Mouse (Mus musculus) mature B cell (primary cell): ENCODE measurements around the gene 1700061G19Rik.
"Not testable (repeated sequence)": the region's sequence is repeated elsewhere in the genome, so short reads cannot be mapped to it uniquely, and the experiment has no call there.

ENCODE experiments used
- in situ Hi-C: fragments of 300-500 bp; cut with MboI; formaldehyde crosslinking; loops from 2 replicates; pipeline ENCODE4 v1.14.3; 2019

Gene 1700061G19Rik

DNA sequence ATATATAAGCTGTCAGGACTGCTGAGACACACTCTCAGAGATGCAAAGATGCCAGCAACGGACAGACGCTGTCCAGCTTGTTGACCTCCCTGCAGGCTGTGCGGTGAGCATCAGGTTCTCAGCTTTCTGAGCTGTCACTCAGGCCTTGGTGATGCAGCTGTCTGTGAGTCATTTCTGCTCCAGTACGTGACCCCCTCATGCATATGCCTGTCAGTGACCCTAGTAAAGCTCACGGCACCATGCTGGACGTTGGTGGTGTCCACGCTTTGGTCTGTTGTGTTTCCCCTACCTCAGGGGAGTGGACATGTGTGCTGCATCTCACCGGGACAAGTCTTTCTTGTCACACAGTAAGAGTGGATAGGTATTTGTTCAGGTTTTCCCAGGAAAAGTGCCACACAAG is 3.5 kb upstream of the 1700061G19Rik start:
- in situ Hi-C loops = no loop called here

DNA sequence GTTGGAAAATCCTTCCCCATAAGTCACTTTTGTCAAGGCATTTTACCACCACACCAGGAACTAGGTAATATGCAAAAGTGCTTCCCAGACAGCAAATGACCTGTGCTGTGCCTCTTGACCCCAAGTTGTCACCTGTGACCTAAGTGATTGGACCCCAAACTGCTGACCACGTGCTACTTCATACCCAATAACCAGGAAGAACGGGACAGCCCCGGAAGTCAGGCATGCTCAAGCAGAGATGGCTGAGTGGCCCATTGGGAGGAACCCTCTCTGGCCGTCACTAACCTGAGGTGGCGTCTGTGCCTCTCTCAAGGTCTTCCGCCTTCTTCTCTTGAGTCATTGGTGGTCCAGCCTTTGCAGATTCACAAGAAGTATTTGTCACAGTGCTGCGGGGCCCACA is 2.8 kb upstream of the 1700061G19Rik start:
- in situ Hi-C loops = no loop called here

DNA sequence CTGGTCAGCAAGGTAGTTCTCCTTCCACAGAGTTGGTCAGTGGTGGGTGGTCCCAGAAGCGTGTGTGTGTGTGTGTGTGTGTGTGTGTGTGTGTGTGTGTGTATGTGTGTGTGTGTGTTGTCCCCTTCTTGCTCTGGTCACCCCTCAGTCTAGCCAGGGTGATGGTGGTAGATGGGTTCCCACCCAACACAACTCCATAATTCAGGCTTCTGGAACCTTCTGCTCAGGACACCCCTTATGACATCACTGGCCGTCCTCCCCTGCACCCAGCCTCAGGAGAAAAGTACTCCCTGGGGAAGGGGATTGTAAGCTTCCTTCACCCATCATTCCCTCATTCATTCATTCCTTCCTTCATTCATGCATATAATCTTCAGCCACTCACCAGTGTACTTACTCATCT is 1.0 kb upstream of the 1700061G19Rik start, which contains the start of gene Acsbg2:
Gene Acsbg2 (minus strand): TSS at position 211 of the 400 bp plus-strand sequence.
- in situ Hi-C loops = no loop called here

DNA sequence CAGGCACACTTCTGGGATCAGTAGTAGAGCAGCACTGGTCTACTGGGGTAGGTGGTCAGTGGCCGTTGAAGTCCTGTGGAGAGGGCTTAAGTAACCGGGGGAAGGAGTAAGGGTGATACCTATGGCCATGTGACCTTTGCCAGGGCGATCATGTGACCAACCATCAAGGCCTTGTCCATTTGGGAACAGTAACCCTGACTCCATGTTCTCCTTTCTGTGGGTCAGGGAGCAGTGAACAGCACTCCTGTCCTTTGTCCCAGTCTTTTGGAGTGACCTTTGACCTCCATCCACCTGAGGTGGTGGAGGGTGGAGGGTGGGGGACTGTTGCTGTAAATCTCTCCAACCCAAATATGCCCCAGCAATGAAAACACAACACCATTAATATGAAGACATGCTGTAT is 1.2 kb downstream of the 1700061G19Rik start:
- in situ Hi-C loops = no loop called here

DNA sequence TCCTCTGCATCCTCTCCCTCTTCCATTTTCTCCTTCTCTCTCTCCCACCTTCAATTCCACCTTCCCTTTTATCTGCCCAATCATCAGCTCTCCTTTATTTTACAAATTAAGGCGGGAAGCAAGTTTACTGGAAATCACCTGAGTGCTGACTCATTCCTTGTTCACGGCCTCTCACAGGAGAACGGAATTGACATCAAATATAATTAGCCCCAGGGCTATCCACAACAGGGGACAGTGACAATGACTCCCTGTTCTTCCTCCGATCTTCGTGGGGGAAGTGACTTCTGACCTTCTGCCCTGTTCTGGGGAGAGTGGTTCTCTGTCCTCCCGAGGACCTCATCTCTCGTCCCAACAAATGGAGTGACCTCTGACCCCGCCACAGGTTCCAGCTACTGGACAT is 1.7 kb downstream of the 1700061G19Rik start:
- in situ Hi-C loops = no loop called here

DNA sequence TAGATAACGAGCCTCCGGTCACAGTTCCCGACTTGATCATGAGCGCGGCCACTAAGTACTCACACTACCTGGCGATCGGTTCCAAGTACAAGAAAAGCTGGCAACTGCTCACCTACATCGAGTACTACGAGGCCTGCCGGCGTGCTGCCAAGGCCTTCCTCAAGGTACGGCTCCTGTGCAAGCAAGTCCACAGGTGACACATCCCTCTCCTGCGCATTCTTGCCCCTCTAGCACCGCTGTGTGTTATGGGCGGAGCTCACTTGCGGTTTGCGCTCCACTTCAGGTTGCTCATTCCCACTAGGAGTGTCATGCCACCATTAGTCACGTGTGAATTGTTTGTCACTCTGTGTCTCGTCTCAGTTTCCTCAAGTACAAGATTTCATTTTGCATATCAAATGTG is 2.1 kb downstream of the 1700061G19Rik start:
- in situ Hi-C loops = no loop called here

DNA sequence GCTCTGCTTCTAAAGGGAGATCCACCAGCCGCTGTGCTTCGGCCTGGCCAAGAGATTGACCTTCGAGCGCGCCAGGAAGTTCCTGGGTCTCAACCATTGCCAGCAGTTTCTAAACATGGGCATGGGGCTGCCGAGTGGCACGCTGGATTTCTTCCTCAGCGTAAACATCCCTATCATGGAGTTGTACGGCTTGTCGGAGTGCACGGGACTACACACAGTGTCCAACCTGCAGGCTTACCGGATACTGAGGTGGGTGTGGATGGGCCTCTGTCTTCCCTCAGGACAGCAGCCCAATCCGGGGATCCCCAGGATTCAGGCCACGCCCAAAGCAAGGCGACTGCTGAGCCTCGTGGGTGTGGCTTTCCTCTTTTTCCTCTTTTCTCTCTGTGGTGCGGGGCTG is 8.3 kb downstream of the 1700061G19Rik start:
- in situ Hi-C loops = no loop called here

DNA sequence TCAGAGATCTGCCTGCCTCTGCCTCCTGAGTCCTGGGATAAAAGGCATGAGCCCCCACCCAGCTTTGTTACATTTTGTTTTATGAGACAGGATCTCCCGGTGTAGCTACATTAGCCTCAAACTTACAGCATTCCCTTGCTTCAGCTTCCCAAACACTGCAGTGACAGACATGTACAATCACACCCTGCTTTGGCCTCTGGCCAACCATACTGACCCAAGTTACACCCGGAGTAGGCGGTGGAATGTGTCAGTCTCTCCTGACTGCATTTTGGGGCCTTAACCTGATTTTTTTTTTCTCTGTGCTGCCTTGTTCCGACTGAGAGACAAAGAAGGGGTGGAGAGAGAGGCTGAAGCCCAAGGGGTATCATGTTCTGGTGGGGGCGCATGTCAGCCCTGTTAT is 9.1 kb downstream of the 1700061G19Rik start:
- in situ Hi-C loops = no loop called here

DNA sequence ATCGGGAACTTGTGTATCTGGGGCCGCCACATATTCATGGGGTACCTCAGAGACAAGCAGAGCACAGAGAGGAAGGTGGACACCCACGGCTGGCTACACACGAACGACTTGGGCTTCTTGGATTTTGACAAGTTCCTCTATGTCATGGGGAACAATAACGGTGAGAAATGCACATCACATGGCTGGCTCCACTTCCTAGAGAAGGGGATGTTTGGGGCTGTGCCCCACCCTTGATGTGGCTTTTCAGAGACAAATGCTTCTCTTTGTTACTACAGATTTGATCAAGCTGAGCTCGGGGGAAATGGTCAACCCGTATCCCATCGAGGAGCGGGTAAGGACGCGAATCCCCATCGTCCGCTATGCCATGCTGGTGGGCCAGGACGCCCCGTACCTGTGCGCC is 9.5 kb downstream of the 1700061G19Rik start:
- in situ Hi-C loops = no loop called here

DNA sequence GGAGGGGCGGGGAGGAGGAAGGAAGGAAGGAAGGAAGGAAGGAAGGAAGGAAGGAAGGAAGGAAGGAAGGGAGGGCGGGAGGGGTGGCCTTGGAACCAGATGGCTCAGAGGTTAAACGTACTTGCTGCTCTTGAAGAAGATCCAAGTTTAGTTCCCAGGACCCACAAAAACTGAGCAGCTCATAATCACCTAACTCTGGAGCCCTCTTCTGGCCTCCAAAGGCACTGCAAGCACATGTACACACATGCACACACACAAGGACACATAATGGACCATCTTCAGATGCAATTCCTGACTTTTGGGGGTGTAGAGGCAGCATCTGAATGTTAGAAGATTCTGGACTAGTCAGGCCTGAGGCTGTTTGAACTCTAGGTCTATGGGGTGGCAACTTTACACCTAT is 12.8 kb downstream of the 1700061G19Rik start:
- in situ Hi-C loops = no loop called here

DNA sequence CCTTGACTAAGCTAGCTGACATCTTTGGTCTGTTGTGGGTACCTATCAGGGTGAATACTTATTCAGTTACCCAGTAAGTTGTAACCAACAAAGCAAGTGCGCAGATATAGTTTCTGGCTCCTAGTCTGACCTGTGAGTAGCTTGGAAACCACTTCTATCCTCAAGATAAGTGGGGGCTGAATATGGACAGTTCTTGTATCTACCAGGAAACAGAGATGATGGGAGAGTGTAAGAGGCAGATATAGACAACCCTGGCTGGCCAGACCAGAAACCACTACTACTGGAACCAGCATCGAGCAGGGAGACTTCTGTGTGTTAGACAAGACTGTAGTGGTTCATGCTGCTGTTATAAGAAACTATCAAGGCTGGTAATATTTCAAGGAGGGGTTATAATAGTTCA is 14.7 kb downstream of the 1700061G19Rik start:
- in situ Hi-C loops = no loop called here

DNA sequence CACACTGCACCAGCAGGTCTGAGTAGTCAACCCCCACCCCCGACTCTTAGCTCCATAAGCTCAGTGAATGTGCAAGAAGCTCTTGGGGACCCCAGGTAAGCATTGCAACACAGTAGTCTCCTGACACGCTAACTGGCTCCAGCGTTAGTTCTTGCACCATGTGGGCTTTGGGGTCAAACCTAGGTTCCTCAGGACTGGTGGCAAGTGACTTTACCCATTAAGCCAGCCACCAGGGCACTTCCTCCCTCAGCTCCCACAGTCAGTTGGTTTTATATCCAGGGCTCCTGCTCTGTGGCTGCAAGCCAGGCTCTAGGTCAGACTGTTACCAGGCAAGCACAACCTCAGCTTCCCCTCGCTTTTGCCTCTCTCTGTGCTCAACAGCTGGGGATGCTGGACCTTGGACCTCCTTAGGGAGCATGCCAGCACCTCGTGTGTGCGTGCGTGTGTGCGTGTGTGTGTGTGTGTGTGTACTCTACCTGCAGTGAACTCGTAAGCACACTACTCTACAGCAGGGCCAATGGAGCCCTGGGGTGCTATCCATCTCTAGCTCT is 20.2 kb downstream of the 1700061G19Rik start:
- in situ Hi-C loops = no loop called here

DNA sequence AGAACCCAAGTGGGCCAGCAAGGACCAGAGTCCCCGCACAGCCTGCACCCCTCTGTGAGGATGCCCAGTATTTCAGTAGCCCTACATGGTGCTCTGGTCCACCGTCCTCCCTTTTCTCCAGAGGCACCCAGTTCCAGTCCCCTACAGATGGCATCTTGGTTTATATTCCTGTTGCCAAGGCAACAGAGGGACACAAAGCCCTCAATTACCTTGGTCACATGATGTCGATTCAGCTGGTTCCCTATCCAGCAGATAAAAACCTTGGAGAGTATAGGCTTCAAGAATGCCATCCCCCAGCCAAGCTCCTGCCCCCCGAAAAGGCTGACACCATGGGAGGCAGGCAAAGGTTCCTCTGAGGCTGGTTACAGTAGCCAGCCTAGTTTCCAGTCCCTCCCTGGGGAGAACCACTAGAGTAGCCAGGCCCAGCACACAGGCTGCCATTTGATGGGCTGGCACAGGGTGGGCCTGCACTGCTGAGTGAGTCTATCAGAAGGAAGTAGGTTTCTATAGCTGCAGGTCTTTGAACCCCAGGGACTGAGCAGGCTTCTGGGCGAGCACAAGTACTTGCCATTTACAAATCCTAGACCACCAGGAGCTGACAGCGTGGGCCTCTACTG is 21.3 kb downstream of the 1700061G19Rik start:
- in situ Hi-C loops = no loop called here

DNA sequence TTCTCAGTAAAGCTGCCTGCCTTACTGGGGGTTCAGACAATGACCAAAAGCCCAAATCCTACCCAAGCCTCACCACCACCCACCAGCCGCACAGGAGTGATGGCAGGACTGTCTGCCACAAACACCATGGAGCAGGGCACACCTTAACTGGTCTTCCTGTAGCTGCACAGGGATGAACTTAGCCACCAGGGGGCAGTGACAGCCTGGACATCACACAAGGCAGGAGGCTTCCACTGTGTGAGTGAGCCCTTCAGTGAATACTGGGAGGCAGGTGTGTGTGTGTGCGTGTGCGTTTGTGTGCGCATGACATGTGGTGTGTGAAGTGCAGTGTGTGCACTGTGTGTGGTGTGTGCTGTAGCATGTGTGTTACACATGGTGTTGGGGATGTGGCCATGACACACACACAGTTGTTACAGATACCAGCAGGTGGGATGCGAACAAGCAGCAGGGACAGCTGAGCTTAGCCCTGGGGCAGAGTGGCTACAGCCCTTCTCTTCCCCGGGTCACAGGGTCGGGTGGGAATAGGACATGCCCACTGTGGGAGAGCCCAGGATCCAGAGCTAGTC is 22.4 kb downstream of the 1700061G19Rik start:
- in situ Hi-C loops = no loop called here

DNA sequence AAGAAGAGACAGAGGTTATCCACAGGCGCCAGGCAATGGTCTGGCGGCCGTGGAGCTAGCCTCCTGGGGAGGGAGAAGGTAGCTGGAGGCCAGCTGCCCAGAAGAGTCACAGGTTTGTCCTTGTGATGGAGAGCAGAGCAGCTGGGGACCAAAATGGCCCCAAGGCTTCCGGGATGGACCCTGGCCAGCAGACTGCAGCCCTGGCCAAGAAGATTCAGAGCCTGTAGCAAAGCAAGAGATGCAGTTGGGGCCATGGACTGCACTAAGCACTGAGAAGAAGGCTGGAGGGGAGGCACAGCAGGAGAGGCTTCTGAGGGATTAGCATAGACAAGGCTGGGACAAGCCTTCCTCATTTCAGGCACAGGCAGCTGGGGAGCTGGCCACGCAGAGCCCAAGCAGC is 27.4 kb downstream of the 1700061G19Rik start:
- in situ Hi-C loops = no loop called here

DNA sequence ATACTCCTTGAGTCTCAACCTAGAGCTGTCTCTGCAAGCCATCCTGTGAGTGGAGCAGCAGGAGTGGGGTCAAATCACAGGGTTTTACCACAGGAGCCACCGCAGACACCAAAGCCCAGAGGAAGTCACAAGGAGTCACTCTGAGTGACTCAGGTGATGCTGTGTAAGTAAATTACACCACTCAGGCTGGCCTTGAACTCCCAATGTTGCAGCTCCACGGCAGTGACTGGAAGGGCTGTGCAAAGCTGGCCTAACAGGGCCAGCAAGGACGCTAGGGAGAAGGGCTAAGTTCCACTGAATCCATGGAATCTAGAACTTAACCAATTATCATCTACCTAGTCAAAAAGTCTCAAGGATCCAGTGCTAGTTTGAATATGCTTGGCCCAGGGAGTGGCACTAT is 30.9 kb downstream of the 1700061G19Rik start:
- in situ Hi-C loops = no loop called here

DNA sequence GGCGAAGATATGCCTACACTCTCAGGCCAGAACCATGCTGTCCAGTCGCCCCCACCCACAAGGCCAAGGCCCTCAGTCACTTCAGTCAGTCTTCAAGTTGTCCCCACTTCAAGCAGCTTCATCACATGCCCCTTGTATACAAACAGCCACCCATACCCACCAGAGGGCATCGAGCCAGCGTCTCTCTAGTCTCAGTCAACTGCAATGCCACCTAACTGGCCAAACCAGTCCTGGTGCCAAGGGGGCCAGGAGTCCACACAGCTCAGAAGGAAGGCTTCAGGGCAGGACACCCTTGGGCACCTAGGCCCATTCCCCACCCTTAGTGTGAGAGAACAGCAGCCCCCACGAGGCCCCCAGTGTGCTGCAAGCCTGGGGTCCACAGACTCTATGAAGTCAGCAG is 31.8 kb downstream of the 1700061G19Rik start:
- in situ Hi-C loops = no loop called here

DNA sequence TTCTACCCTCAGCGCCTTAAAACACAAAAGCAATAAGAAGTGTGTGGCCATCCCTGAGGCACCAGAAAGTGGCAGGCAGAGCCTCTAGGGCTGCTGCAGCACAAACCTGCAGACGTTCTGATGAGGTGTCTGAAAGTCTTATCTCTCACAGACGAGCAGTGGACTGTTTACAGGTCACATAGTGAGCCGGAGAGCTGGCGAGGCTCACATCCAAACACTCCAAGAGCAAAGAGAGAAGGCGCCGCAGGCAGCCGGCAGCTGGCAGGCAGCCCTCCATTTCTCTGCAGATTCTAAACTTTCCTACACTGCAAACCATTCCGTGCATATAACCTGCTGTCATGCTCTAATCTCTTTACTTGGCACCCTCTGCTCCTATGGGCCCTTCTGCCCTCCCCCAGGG is 32.6 kb downstream of the 1700061G19Rik start:
- in situ Hi-C loops = no loop called here

DNA sequence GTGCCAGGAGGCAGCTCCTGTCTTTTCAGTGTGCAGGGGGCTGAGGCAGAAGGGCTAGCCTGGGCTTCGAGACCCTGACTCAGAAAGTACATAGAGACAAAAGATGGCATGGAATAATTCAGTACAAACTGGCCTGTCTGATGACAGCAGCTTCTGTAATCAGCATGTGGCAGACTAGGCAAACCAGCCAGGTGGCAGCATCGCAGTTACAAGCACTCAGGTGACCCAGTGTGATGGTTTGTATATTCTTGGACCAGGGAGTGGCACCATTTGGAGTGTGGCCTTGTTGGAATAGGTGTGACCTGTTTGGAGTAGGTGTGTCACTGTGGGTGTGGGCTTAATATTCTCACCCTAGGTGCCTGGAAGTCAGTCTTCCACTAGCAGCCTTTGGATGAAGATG is 34.5 kb downstream of the 1700061G19Rik start:
- in situ Hi-C loops = not testable (repeated sequence)

DNA sequence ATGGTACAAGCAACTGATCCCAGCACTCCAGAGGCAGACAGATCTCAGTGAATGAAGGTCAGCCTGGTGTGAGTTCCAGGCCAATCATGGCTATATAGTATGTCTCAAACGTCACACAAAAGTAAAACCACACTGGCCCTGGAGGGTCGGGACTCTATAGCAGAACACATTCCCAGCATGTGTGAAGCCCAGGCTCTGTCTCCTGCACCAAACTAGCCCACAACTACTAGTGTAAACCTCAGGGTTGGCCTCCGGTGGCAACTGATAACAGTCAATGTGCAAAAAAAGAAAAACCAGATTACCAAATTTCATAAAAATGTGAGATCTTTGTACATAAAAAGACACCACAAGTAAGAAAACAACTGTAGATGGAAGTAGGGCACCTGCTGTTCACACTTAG is 37.7 kb downstream of the 1700061G19Rik start:
- in situ Hi-C loops = no loop called here

DNA sequence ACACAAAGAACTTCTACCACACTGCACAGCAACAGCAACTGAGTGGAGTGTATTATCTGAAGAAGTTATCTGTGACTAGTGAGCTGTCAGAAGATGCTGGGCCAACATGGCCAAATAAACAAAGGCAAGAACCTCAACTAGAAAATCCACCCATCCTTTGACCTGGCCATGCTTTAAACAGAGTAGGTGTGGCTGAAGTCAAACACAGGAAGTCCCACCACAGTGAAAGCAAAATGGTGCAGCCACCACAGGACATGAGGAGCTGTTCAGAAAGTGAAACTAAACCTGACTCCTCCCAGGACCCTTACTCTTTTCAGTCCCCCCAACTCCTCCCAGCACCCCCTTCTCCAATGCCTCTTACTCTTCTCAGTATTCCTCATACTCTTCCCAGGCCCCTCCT is 38.2 kb downstream of the 1700061G19Rik start:
- in situ Hi-C loops = no loop called here

DNA sequence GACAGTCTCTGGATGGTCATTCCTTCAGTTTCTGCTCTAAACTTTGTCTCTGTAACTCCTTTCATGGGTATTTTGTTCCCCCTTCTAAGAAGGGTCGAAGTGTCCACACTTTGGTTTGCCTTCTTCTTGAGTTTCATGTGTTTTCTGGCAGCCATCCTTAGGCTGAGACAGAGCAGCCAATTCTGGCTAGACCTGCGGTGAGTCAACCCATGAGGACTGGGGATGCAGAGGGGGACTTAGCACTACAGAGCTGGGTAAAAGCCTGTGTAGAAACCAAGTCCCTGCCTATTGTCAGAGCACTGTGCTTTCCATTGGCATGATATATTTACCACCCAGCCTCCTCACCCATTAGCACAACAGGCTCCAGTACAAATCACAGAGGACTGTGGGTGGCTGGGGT is 41.9 kb downstream of the 1700061G19Rik start:
- in situ Hi-C loops = no loop called here

DNA sequence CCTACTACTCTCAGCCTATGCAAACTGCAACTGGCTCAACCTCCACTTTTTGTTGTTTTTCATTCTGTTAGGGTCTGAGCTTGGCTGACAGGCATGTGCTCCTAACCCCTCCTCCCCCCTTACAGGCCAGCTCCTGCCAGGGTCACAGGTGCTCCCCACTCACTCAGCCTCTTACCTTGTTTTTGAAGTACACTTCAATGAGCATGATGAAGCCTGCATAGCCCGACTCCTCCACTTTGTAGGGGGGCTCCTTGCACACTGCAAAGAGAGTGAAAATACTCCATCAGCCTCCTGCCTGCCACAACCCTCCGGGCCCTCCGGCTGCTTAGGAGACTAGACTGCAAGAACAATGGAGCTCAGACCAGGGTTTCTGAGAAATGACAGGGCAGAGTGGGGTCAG is 44.4 kb downstream of the 1700061G19Rik start:
- in situ Hi-C loops = no loop called here

DNA sequence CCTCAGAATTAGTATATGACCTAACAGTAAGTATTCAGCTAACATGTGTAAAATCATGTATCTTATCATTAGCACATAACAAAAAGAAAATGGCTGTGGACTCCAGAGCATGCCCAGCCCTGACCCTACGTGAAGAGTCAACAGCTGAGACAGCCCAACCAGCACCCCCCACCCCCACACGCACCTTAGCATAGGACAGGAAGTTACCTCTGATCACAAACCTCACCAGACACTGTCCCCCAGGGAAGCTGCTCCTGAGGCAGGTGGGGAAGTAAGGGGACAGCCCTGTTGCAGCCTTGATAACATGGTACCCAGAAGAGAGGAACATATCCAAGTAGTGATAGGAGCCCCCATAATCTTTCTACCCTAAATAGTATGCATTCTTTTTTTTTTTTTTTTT is 50.7 kb downstream of the 1700061G19Rik start:
- in situ Hi-C loops = no loop called here
